Mouse (Mus musculus) adipocyte (in vitro differentiated cells): ENCODE results near the gene Nxpe3.
"Not testable (repeated sequence)": the region's sequence is repeated elsewhere in the genome, so short reads cannot be mapped to it uniquely, and the experiment has no call there.

ENCODE experiments used
- DNase-seq: peaks from one replicate; pipeline ENCODE4 v3.0.0-alpha.2; 2016; ENCODE audit warnings: low spot score

Nxpe3 gene

DNA sequence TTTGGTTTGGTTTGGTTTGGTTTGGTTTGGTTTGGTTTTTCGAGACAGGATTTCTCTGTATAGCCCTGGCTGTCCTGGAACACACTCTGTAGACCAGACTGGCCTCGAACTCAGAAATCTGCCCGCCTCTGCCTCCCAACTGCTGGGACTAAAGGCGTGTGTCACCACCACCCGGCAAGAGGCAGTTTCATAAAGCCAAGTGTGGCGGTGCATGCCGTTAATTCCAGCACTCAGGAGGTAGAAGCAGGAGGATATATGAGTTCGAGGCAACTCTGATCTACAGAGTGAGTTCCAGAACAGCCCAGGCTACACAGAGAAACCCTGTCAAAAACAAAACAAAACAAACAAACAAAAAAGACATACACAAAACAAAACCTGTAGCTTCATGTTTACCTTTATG is 57.4 kb downstream of the Nxpe3 start:
- DNase-seq: not testable (repeated sequence)

DNA sequence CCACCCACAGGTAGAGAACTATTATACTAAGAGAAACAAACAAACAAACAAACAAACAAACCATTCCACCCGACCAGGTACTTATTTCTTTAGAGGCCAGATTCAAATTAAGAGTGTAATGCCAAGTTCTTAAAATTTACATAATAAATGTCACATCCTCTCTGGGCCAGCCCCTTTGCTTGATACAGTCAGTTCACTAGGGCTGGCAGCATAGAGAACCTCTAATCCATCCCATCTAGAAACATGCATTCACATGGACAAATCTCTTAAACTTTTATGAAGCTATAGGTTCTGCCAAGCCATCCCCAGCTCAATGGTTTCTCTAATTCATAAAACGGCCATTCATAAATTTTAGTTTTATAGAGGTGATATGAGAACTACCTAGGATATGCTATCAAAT is 57.9 kb downstream of the Nxpe3 start:
- no peak for DNase-seq

DNA sequence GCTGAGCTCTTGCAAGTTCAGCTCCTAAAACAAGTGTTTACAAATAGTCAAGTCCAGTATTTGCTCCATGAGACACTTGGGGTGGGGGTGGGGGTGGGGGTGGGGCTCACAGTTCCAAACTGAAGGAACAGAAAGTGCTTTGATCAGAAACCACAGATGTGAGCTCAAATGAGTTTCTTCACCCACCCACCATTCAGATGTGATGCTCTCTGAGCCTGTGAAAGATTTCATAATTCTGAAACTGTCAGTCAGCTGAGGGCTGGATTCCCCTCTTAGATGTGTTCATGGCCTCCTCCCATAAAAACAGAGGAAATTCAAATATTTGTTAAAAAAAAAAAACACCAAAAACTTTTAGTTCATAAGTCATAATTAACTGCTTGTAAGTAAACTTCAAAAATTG is 59.3 kb downstream of the Nxpe3 start:
- DNase-seq: no peak

DNA sequence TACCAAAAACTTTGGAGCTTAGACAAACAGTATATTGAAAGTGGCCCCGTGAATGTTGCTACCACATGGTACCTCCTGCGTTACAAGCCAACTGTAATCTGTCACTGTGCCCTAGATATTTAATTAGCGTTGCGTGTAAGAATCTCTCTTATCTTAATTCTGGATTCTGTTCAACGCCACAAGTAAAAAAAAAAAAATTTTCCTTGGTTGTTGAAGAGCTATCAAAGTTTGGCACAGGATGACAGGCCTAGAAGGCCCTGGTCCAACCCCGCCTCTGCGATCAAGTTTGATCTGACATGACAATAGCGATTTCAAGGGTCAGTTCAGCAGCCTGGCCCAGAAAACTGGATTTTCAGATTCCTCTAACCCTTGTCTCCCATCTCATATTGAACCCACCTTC is 62.5 kb downstream of the Nxpe3 start:
- no peak for DNase-seq

DNA sequence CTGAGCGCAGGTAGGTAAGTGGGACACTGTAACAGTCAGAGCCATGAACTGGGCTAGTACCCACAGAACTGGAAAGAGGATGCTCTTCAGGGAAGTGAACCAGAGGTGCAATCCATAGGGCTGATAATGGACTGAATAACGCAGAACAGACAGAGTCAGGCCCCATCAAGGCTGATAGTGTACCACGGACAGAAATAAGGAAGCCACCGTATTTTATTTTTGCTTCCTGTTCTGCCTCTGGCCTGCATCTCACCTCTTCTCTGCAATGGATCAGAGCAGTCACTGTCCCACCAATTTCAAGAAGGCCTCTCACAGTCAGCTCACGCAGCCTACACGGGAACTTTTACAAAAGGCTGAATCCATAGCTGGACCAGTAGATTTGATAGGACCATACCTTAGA is 63.0 kb downstream of the Nxpe3 start:
- DNase-seq: no peak

DNA sequence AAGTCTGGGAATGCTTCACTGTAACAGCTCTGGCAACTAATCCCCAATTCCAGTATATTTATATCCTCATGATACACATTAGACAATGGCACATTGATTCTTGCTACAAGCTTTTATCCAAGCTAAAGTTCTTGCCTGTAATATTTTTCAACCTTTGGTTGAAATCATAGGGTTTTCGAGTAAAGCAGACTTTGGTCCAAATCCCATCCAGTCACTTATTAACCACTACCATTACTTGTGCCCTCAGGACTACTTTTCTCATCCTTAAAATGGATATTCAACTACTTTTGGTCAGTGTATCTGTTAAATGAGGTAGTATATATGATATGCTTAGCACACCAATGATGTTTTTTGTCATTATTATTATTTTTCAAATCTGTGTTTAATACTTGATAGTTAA is 63.6 kb downstream of the Nxpe3 start:
- no peak for DNase-seq

DNA sequence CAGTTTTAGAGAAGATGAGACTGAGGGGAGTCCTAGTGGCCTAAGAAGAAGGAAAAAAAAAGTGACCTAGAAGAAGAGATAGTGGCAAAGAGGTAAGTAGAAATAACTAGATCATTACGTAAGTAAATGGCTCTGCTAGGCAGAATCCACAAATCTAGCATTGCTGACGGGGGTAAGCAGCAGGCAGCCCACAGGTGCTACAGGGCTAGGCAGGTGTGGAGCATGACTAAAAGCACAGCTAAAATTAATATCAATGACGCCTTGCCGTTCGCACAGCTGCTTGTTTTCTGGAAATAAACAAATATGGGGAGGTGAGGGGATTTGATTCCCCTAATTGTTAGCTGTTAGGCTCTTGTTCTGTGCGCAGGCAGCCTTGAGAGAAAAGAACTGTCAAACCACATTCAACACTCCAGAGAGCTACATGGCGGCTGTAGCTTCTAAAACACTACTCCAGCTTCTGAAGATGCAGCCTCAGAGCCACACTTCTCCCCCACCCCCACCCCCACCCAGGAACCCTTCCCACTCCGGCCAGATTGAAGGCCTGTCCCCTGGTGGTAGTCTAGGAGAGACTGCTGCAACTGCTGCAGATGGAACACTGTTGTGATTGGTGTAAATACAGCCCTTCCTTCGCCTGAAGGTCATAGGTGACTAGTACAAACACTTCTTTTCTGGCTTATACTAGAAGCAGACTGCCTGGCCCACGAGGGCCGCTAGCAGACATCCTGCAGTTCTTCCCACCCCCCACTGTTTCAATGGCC is 71.5 kb downstream of the Nxpe3 start:
- DNase-seq: peak; percentile 47

DNA sequence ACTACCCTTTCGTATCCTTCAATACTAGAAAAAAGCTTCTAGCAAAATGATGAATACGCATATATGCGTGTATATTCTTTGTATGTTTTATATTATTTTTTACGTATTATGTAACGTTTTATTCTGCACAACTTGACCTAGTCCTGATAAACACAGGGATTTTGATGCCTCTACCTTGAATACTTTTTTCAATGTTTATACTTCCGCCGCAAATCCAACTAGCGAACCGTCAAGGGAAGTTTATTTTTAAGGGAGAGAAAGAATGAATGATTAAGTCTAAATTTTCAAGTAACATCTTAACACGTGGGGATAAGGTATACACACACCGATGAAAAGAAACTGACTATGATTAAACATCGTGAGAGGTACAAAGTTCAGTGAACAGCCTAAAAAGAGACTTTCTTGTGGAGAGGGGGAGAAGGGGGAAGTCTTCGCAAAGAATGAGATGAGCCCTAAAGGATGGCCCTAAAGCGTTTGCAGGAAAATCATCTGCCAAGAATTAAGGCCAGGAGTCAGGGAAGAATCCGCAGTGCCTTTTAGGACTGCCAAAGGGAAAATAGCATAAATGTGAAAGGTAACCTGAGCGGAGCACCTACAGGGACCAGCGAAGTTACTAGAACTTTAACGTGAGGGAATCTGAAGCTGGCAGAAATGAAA is 72.2 kb downstream of the Nxpe3 start:
- peak; percentile 55 for DNase-seq

DNA sequence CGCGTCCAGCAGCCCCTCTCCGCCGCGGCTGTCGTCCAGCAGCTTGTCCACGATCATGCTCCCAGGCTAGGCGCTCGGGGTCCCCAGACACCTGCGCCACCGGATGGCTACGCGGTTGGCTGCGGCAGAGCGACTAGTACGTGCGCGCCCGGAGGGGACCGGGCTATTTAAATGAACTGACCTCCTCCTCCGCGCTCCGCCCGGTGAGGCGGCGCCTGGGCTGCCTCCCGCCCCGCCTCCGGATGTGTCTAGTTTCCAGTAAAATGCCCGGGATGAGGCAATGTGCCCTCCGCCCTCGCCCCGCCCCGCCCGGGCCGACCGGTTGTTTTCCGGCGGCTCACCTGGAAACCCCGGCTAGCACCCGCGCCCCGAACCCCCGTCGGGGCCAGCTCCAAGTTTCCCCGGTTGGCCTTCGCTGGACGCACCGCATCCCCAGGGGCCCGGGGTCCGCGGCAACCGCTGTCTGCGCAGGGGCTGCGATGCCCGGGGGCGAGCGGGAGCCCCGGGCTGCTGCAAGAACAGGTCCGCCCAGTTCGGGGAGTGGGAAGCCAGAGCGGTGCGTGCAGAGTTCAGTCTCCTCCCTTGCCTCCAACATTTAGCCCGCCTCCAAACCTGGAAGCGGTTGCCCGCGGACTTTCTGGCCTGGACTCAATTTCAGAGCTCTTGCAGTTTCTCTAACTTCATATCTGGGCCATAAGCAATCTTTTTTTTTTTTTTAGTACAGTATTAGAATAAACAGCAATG is 72.9 kb downstream of the Nxpe3 start:
- DNase-seq: peak; percentile 98

DNA sequence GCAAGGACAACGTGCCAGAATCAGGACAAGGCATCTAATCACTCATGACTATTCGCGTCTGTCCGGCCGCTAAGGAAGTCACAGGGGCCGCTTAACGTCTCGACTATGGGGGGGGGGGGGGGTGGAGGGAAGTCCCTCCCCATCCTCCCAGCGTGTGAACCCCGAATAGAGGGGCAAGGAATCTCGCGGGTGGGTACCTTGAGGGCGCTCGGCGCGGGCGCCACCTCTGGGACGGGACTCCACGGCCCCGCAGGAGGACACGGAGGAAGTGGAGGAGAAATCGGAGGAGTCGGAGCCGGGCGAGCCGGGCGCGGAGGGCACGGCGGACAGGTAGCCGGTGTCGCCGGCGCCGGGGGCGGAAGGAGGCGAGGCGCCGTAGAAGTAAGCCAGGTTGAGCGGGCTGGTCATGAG is 73.5 kb downstream of the Nxpe3 start:
- DNase-seq: peak; percentile 68

DNA sequence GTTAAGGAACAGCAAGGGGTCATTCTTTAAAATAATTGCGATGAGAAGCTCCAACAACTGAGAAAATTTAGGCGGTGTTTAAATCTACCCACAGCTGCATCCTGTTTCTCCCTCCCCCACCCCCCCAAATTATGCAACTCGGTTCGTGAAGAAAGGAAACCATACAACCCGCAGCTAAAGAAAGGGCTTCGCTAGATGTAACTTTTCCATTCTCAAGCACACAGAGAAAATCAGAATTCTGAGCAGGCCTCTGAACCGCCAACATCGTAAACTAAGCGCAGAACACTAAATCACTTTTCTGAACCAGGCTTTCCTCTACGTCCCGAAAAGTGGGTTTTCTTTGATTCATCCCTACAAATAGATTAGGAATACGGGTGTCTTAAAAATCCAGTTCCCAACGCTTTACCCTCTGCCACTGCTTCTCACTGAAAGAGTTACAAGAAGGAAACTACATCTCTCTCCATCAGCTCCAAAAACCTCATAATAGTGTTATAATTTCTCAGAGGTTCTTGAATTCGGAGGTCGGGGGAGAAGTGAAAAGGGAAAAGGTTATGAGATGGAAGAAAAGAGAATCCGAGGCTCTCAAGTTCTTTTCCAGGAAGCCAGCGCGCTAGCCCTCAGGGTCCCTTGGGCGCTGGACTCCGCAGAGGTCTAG is 74.0 kb downstream of the Nxpe3 start:
- DNase-seq: peak; percentile 76

DNA sequence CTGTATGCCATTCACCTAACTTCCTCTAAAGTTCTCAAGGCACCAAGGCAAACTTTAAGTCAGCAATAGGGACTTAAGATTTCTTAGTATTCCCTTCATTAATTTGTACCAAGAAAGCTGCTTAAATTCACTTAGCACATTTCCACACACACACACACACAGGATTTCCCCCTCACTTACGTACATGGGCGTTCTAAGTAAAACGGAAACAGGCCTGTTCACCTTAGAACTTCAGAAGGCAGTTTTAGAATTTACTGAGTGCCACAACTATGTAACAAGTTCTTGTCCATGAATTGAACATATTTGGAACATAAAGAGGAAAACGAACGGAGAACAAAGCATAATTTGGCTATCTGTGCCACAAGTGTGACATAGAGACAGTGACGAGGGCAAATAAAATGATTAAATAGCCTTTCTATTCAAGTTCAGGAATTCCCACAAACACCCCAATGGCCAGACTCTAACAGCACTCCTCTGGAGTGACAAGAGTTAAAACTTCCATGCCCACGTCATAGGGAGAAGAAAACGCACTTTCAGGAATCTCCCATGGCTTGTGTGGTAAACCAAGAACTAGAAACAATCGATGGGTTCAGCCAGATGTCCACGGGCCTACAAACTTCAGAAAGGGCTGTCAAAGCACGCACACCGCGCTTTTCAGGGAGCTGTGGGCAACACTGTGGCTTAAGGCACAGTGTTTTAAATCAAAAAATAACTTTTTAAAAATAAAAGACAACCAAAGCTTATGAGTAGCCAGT is 74.7 kb downstream of the Nxpe3 start:
- peak; percentile 85 for DNase-seq

DNA sequence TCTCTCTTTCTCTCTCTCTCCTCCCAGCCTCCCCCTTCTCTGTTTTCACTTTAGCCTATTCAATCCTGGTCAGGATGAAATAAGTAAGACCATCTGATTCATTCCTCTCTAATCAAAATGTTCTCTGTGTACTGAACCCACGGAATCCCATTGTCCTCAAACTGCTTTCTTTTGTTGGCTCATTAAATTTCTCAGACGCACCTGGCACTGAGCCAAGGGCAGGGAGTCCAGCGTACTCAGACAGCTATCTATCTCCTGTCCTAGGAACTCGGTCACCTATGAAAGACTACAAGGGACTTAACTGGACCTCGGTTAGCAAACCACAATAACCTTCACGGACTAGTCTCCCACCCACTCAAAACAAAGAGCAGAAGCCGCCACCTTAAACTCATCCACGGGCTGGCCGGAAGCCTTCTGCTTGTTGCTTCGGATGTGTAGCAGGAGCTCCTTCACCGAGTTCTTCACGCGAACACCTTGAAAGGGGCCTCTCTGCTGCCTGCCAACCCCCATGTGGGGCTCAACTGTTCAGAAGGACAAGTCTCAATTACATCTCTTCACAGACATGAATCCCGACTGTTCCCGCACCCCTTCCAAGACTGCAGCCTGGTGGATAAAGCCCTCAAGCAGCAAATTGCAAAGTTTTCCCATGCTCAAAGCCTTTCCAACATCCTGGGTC is 75.8 kb downstream of the Nxpe3 start:
- peak; percentile 81 for DNase-seq

DNA sequence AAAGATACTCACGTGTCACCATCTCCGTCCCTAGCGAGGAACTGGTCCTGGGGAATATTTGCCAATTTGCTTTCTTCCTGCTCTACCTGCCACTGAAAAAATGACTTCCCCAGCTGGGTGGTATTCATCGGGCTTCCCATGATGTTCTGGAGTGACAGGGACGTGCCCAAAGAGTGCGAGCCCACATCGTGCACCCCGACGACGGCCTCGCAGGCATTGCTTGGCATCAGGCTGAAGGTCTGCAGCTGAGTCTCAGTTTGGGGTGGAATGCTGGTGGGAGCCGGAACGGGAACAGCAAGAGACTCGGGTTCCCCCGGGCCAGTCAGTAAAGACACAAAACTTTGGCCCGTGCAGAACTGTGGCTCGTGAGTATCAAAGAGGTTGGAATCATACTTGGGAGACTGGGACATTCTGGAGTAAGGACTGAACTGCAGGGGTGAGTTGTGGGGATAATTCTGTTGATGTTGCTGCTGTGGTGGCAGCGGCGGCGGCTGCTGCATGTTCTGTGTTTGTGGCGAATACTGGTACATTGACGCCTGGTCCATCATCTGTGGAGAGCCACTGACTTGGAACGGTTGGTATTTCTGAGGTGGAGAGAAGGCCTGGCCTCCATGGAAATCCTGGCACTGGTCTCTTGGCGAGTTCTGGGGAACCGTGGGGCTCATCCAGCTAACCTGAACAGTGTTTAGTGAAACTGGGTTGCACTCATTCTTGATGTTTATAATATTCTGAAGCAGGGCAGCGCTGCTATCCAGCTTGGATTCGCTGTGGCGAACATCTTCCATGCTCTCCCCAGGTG is 77.2 kb downstream of the Nxpe3 start:
- no peak for DNase-seq

DNA sequence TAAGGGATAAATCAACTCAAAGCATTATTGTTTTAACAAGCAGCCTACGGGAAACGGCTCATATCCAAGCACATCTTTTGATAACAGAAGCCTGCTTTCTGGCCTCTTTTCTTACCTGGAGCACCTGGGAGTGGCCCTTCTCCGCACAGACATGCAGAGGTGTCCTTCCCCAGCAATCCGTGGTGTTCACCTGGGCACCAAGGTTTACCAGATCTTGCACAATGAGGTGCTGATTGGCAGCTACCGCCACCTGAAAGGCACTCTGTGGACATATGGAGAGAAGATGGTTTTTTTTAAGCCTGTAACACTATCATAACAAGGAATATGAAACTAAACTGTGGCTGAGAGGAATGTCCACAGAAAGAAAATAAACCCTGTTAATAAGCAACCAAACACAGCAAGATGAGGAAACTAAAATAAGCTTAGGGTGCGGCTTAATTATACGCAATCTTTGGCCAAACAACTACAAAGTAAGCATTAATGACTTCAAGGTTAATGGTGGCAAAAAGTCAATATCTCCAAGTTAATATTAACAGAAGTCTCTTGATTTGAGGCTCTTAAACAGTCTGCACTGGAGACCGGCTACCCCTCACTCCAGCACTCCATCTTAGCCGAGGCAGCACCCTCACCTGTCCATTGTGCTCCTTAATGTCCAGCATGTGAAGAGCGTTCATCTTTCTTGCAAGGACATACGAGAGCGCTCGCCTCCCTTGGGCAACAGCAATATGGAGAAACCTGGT is 78.7 kb downstream of the Nxpe3 start:
- no peak for DNase-seq

DNA sequence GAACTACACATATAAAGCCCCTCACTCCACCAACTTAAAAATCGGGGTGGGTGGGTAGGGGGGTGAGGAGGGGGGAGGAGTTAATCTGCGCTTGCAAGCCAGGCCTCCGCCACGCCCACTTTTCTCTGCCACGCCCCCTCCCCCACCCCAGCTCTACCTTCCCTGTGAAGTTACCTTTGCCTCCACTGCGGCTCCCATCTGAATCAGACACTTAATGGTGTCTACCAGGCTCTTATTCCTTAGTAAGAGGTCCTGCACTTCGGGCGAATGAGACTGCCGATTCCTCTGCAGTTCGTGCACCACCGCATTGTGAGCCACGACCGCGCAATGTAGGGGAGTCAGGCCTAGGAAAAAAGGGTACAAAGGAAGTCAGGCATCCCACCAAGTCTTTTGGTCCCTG is 79.6 kb downstream of the Nxpe3 start:
- no peak for DNase-seq

DNA sequence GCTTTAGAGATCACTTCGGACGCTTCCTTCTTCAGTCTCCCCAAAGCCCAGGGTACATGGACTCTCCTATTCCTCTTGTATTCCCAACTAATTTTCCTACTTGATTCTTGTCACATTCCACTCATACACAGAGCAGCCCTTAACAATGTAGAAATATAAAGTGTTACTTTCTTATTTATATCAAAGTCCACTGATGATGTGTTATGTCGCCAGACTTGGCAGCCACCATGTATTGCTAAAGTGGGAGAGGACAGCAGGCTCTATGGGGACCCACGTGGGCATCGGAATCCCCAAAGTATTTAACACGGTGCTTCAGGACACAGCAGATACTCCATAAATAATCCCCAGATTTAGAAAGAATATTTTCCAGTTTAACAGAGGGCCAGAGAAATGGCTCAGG is 80.4 kb downstream of the Nxpe3 start:
- no peak for DNase-seq

DNA sequence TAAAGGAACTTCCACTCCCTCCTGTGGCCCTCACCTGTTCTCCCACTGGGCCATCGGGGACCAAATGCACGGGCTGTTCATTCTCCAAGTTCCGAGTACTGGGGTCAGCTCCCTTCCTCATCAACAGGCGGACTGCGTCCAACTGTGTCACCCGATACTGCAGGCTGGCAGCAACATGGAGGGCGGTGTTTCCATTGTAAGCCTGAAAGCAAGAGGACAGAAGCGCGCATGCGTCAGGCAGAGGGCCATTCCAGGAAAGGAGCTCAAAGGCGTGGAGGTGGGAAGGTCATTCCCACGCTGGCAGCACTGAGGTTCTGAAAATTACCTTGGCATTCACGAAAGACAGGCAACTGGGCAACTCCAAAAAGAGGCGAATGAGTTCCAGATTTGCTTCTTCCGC is 81.2 kb downstream of the Nxpe3 start:
- no peak for DNase-seq

DNA sequence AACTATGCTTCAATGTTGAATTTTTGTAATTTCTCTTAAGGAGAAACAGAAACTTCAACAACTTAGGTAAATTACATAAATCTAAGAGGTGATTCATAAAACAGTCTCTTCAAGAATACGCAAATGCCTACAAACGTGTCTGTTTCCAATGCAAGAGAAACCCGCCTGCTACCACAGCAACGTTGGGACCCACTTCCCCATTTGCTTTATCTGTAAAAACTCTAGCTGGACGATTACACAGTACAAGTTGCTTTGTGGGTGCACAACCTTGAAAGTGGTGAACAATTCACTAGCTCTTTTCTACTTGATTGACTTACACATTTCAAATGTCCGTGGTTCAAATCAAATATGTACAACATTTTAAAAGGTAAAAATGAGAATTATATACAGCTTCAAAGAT is 83.3 kb downstream of the Nxpe3 start:
- no peak for DNase-seq
